Mouse (Mus musculus) testis, adult 2 months (tissue): ENCODE data around the gene Fdx1l. TPM values are rescaled to one million over a fixed set of nuclear protein-coding genes. Genes with fewer than 3 reads are reported as not detected.

ENCODE experiments used
- H3K27ac ChIP-seq: fragments of 200-500 bp; 2 replicates; pipeline ENCODE4 v1.5.1; 2012; ENCODE audit warnings: low read depth, low read length; ENCODE audit not compliant: control insufficient read depth, insufficient read depth
- H3K27me3 ChIP-seq: fragments of 200-500 bp; 2 replicates; pipeline ENCODE4 v1.6.1; 2012; ENCODE audit warnings: mild to moderate bottlenecking, low read length, moderate library complexity; ENCODE audit not compliant: control insufficient read depth, insufficient read depth
- H3K36me3 ChIP-seq: fragments of 200-500 bp; 2 replicates; pipeline ENCODE4 v1.6.1; 2012; ENCODE audit warnings: mild to moderate bottlenecking, low read length; ENCODE audit not compliant: control insufficient read depth, insufficient read depth
- H3K4me1 ChIP-seq: fragments of 200-500 bp; 2 replicates; pipeline ENCODE4 v1.6.1; 2012; ENCODE audit warnings: low read length; ENCODE audit not compliant: control insufficient read depth, insufficient read depth
- H3K4me3 ChIP-seq: fragments of 200-500 bp; 2 replicates; pipeline ENCODE4 v1.5.1; 2012; ENCODE audit warnings: low read depth, mild to moderate bottlenecking, low read length, moderate library complexity, mixed read lengths; ENCODE audit not compliant: control insufficient read depth
- CTCF ChIP-seq: fragments of 200-500 bp; IDR thresholded peaks from 2 replicates; pipeline ENCODE4 v1.5.1; 2012; ENCODE audit warnings: low read depth, mild to moderate bottlenecking, inconsistent platforms, low read length, moderate library complexity; ENCODE audit not compliant: control insufficient read depth, insufficient read depth, insufficient replicate concordance
- POLR2A ChIP-seq: fragments of 200-500 bp; IDR thresholded peaks from 2 replicates; pipeline ENCODE4 v1.6.1; 2012; ENCODE audit warnings: low read depth, mild to moderate bottlenecking, inconsistent platforms, low read length, moderate library complexity; ENCODE audit not compliant: control insufficient read depth
- polyA plus RNA-seq: library from polyadenylated mRNA; depleted of rRNA; stranded (reverse); fragments of >200 nt; gene quantifications from 2 replicates; pipeline ENCODE4 v1.2.3, GENCODE M21; 2012

Fdx1l gene
- polyA plus RNA-seq, 1 experiment = 26.1 TPM

DNA sequence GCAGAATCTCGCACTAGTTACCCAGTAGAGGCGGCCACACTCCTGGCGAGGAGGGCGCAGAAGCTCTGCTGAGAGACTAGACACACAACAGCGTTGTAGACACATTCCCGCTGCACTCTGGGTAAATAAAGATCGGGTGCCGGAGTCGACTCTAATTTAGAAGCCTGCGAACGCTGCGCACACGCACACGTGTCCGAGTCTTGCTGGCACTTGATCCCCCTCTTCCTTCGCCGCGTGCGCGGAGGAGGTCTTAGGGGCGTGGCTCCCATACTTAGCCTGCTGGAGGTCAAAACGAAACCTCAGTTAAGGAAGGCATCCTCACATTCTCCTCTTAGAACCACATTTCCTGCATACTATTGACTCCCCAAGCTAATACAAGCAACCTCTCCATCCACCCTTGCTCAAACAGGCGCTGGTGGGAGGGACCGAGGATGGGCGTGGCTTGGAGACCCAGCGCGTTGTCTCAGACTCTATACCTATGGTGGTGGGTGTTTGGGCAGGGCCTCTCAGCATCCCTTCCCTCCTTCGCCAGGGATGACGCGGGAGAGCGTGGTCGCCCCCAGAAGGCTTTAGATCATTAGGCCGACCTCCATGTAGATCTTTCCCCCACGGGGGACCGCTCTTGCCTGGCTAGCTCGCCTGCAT, 42.0 kb downstream of the Fdx1l start:
- TF ChIP-seq POLR2A (no peak), CTCF (no peak)
- H3K36me3 ChIP-seq = no peaks in the 10 kb centered on the region
- H3K27me3 ChIP-seq = no peaks in the 10 kb centered on the region; the same call in 1 of the 2 replicates
- peak overlapping the region; percentile 33; the same call in 1 of the 2 replicates for H3K27ac ChIP-seq
- H3K4me3 ChIP-seq = peak overlapping the region; percentile 73
- H3K4me1 ChIP-seq = peaks cover 47% of the 10 kb centered on the region

DNA sequence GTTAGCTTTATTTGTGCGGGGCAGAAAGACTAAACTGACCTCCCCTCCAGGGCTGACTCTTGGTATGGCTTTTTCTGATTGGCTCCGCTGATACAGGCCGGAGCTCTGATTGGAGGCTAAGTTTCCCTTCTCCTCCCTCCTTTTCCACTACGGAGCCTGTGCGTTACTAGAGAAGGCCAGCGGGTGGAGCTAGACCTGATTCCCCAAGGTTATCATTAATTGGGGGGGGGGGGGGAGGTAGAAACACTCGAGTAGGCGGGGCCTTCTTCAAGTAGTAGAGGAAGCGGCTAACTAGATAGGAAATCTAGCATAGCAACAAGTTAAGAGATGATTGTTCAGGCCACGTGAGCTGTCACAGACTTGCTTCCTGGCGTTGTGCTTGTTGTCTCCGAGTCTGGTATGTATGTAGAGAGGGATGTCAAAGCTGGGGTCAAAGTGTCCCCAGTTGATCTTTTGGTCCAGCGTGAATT, 42.6 kb downstream of the Fdx1l start:
- Histone ChIP-seq H3K27ac (peak overlapping the region; percentile 33; the same call in 1 of the 2 replicates), H3K4me1 (peaks cover 45% of the 10 kb centered on the region), H3K4me3 (peak overlapping the region; percentile 73), H3K36me3 (no peaks in the 10 kb centered on the region), H3K27me3 (no peaks in the 10 kb centered on the region; the same call in 1 of the 2 replicates)
- TF ChIP-seq POLR2A = no peak
- TF ChIP-seq CTCF = no peak; the same call in 1 of the 2 replicates

DNA sequence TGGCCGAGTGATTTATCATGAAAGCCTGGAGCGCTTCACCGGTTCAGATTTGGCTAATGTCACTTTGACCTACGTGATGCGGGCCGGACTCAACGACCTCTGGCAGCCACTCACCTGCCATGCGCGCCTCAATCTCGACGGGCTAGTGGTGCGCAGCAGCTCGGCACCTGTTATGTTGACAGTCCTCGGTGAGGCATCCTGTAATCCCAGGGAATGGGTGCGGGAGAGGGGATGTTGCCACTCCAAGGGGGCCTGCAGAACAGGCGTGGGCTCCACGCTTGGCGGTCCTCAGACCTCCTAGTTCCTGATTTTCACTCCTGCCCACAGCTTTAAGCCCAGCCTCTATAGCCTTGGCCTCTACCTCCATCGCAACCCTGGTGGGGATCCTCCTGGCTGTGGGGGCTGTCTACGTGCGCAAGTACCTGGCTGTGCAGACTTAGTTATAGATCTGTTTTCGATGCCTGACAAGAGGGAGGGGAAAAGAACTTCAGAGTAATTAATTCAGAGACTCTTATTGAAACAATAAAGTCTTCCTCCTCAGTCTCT, 43.3 kb downstream of the Fdx1l start:
- H3K4me1 ChIP-seq = peaks cover 39% of the 10 kb centered on the region
- H3K27ac ChIP-seq = no peak overlapping the region
- TF ChIP-seq POLR2A (no peak), CTCF (no peak)
- H3K27me3 ChIP-seq = no peaks in the 10 kb centered on the region; the same call in 1 of the 2 replicates
- no peaks in the 10 kb centered on the region for H3K36me3 ChIP-seq
- H3K4me3 ChIP-seq = peak overlapping the region; percentile 28

DNA sequence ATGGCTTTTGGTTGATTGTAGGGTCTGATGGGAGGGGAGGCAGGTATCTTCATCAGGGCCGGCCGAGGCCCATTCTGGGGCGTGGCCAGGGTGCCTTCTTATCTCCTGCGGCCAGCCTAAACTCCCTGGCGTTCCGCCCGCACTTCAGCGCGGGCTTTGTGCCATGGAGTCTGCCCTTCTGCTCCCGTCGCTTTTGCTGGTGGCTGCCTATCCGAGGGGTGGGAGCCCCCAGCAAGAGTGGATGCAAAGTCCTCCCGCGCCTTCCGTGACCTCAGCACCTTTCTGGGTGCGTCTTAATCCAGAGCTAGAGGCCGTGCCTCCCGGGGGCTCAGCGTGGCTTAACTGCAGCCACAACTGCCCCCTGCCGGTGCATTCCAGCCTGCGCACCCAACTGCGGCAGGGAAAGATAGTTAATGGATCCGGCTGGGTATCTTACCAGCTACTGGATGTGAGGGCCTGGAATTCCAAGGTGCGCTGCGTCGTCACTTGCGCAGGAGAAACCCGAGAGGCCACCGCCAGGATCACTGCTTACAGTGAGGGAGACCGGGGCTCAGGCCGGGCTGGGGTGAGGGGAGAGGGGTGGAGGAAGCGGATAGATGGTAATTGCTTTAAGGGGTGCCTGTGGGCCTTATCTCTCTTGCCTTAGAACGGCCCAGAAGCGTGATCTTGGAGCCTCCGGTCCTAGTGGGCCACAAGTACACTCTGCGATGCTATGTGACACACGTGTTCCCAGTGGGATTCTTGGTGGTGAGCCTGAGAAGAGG, 43.9 kb downstream of the Fdx1l start, which contains the start of gene Icam4:
Gene Icam4, plus strand, starts transcription at position 83 of the 764 bp plus-strand sequence.
- Histone ChIP-seq H3K27me3 (no peaks in the 10 kb centered on the region; the same call in 1 of the 2 replicates), H3K36me3 (no peaks in the 10 kb centered on the region), H3K4me3 (peak within 1 kb of the TSS; percentile 64), H3K27ac (no peak within 1 kb of the TSS), H3K4me1 (peaks cover 37% of the 10 kb centered on the region)
- TF ChIP-seq POLR2A (no peak), CTCF (peak; percentile 71; the same call in 1 of the 2 replicates)

DNA sequence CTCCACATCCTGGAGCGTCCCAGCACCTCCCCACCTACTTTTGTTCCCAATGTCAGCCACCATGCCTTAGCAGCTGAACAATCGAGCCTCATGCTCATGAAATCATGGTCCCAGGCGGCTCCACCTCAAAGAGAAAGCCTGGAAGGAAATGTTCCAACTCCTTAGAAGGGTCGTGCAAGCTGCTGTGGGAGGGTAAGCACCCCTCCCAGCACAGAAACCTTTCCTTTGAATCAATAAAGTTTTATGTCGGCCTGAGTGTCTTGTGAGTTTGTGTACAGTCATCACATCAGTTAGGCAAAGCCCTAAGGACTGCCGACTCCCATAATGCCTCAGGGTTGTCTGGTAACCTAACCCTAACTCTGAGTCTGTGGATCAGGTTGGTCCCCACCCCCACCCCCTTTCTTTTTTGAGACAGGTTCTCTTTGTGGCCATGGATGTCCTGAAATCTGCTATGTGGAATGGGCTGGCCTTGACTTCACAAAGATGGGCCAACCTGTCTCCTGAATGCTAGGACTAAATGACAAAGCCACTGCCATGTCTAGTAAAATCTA, 44.8 kb downstream of the Fdx1l start:
- Histone ChIP-seq H3K4me1 (peaks cover 36% of the 10 kb centered on the region), H3K27me3 (no peaks in the 10 kb centered on the region), H3K27ac (no peak overlapping the region), H3K36me3 (no peaks in the 10 kb centered on the region), H3K4me3 (no peak overlapping the region)
- TF ChIP-seq POLR2A (no peak), CTCF (no peak)

DNA sequence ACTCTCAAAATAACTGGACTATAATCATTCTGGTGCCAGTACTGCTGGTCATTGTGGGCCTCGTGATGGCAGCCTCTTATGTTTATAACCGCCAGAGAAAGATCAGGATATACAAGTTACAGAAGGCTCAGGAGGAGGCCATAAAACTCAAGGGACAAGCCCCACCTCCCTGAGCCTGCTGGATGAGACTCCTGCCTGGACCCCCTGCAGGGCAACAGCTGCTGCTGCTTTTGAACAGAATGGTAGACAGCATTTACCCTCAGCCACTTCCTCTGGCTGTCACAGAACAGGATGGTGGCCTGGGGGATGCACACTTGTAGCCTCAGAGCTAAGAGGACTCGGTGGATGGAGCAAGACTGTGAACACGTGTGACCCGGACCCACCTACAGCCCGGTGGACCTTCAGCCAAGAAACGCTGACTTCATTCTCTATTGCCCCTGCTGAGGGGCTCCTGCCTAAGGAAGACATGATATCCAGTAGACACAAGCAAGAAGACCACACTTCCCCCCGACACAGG, 45.6 kb downstream of the Fdx1l start:
- no peaks in the 10 kb centered on the region for H3K27me3 ChIP-seq
- TF ChIP-seq CTCF (no peak), POLR2A (no peak)
- H3K27ac ChIP-seq = no peak overlapping the region
- no peak overlapping the region for H3K4me3 ChIP-seq
- H3K36me3 ChIP-seq = no peaks in the 10 kb centered on the region
- peaks cover 29% of the 10 kb centered on the region for H3K4me1 ChIP-seq
